Mouse (Mus musculus): ENCODE measurements around the gene Coro1b. TPM values are rescaled to one million over a fixed set of nuclear protein-coding genes. Genes with fewer than 3 reads are reported as not detected.
"Not testable (repeated sequence)": the region's sequence is repeated elsewhere in the genome, so short reads cannot be mapped to it uniquely, and the experiment has no call there.

Coro1b gene
- total RNA-seq, 1 experiment = 73.8 TPM

GRCm38 (mm10) chr19:4121097-4121805 is 27.2 kb upstream of the Coro1b start:
- Histone ChIP-seq H3K36me3 (ENCODE audit: control insufficient read depth, insufficient read depth, low read length, poor library complexity, severe bottlenecking) (no peaks in the 10 kb centered on the region; the same call in 1 of the 2 replicates), H3K4me3 (ENCODE audit: insufficient read depth in 1 of 2, low read depth in 1 of 2, low read length in 2 of 2, poor library complexity in 1 of 2, severe bottlenecking in 1 of 2) (peak overlapping the region; percentile 57 to 74), H3K9ac (ENCODE audit: insufficient read depth, low read depth, low read length, poor library complexity, severe bottlenecking) (peak overlapping the region; percentile 88), H3K27ac (ENCODE audit: insufficient read depth, low read depth, low read length, poor library complexity, severe bottlenecking) (peak overlapping the region; percentile 75), H3K4me1 (ENCODE audit: control insufficient read depth in 2 of 2, insufficient read depth in 2 of 2, low read length in 2 of 2, poor library complexity in 1 of 2) (peaks cover 0 to 4% of the 10 kb centered on the region in 2 experiments; a peak in 1 of 4 replicates), H3K9me3 (ENCODE audit: control insufficient read depth, insufficient read depth, low read depth, low read length) (no peaks in the 10 kb centered on the region)
- in situ Hi-C loops (cut with MboI; ENCODE audit: low sequenced_read_pairs in 2 of 2, unreplicated experiment in 2 of 2) = no loop called here
- TF ChIP-seq CHD2 (IDR thresholded peaks at IDR 0.05; ENCODE audit: low read depth, low read length) (no peak; the same call in 1 of the 2 replicates), ZC3H11A (IDR thresholded peaks at IDR 0.05; ENCODE audit: borderline replicate concordance, low read depth, low read length) (no peak), MAFK (IDR thresholded peaks at IDR 0.05; ENCODE audit: insufficient read depth, low read depth, low read length) (peak; percentile 83), HCFC1 (IDR thresholded peaks at IDR 0.05; ENCODE audit: borderline replicate concordance, insufficient read depth, low read length) (peak; percentile 86), ZNF384 (IDR thresholded peaks at IDR 0.05; ENCODE audit: low read depth, low read length) (no peak)
- DNase-seq (ENCODE audit: low read depth, low spot score) = peak; percentile 96

- H3K9ac ChIP-seq (ENCODE audit: insufficient read depth, low read depth, low read length, poor library complexity, severe bottlenecking); DNase-seq (ENCODE audit: low read depth, low spot score); H3K4me1 ChIP-seq (ENCODE audit: control insufficient read depth in 2 of 2, insufficient read depth in 2 of 2, low read length in 2 of 2, poor library complexity in 1 of 2); in situ Hi-C loops (cut with MboI; ENCODE audit: low sequenced_read_pairs in 2 of 2, unreplicated experiment in 2 of 2); H3K27ac ChIP-seq (ENCODE audit: insufficient read depth, low read depth, low read length, poor library complexity, severe bottlenecking); H3K36me3 ChIP-seq (ENCODE audit: control insufficient read depth, insufficient read depth, low read length, poor library complexity, severe bottlenecking); H3K9me3 ChIP-seq (ENCODE audit: control insufficient read depth, insufficient read depth, low read depth, low read length): not testable (repeated sequence)
- H3K4me3 ChIP-seq (ENCODE audit: insufficient read depth in 1 of 2, low read depth in 1 of 2, low read length in 2 of 2, poor library complexity in 1 of 2, severe bottlenecking in 1 of 2) = peak overlapping the region in 1 of 2 experiments; percentile 45; a peak in 1 of 4 replicates
These were observed 26.5 kb upstream of the Coro1b start for GRCm38 (mm10) chr19:4121896-4122295.

- Histone ChIP-seq H3K4me3 (ENCODE audit: insufficient read depth in 1 of 2, low read depth in 1 of 2, low read length in 2 of 2, poor library complexity in 1 of 2, severe bottlenecking in 1 of 2) (no peak overlapping the region), H3K4me1 (ENCODE audit: control insufficient read depth in 2 of 2, insufficient read depth in 2 of 2, low read length in 2 of 2, poor library complexity in 1 of 2) (peaks cover 0 to 7% of the 10 kb centered on the region in 2 experiments; a peak in 1 of 4 replicates), H3K9me3 (ENCODE audit: control insufficient read depth, insufficient read depth, low read depth, low read length) (no peaks in the 10 kb centered on the region), H3K36me3 (ENCODE audit: control insufficient read depth, insufficient read depth, low read length, poor library complexity, severe bottlenecking) (peaks cover 2% of the 10 kb centered on the region; the same call in 1 of the 2 replicates), H3K27ac (ENCODE audit: insufficient read depth, low read depth, low read length, poor library complexity, severe bottlenecking) (no peak overlapping the region), H3K9ac (ENCODE audit: insufficient read depth, low read depth, low read length, poor library complexity, severe bottlenecking) (no peak overlapping the region)
- no peak for TF ChIP-seq ZNF384 (IDR thresholded peaks at IDR 0.05; ENCODE audit: low read depth, low read length)
- TF ChIP-seq MAFK (IDR thresholded peaks at IDR 0.05; ENCODE audit: insufficient read depth, low read depth, low read length) = peak; percentile 79
- in situ Hi-C loops (cut with MboI; ENCODE audit: low sequenced_read_pairs in 2 of 2, unreplicated experiment in 2 of 2) = no loop called here
- no peak for DNase-seq (ENCODE audit: low read depth, low spot score)
These were observed 25.7 kb upstream of the Coro1b start for GRCm38 (mm10) chr19:4122411-4123370.

- in situ Hi-C loops (cut with MboI; ENCODE audit: low sequenced_read_pairs in 2 of 2, unreplicated experiment in 2 of 2) = no loop called here
- no peak overlapping the region for H3K4me3 ChIP-seq (ENCODE audit: insufficient read depth in 1 of 2, low read depth in 1 of 2, low read length in 2 of 2, poor library complexity in 1 of 2, severe bottlenecking in 1 of 2)
- peaks cover 9% of the 10 kb centered on the region; the same call in 1 of the 2 replicates for H3K36me3 ChIP-seq (ENCODE audit: control insufficient read depth, insufficient read depth, low read length, poor library complexity, severe bottlenecking)
- H3K4me1 ChIP-seq (ENCODE audit: control insufficient read depth in 2 of 2, insufficient read depth in 2 of 2, low read length in 2 of 2, poor library complexity in 1 of 2) = peaks cover 0 to 7% of the 10 kb centered on the region in 2 experiments; a peak in 1 of 4 replicates
- no peaks in the 10 kb centered on the region for H3K9me3 ChIP-seq (ENCODE audit: control insufficient read depth, insufficient read depth, low read depth, low read length)
- TF ChIP-seq ZNF384 (IDR thresholded peaks at IDR 0.05; ENCODE audit: low read depth, low read length) (no peak), HCFC1 (IDR thresholded peaks at IDR 0.05; ENCODE audit: borderline replicate concordance, insufficient read depth, low read length) (no peak), ZC3H11A (IDR thresholded peaks at IDR 0.05; ENCODE audit: borderline replicate concordance, low read depth, low read length) (no peak), CHD2 (IDR thresholded peaks at IDR 0.05; ENCODE audit: low read depth, low read length) (no peak), MAFK (IDR thresholded peaks at IDR 0.05; ENCODE audit: insufficient read depth, low read depth, low read length) (no peak)
- no peak overlapping the region for H3K27ac ChIP-seq (ENCODE audit: insufficient read depth, low read depth, low read length, poor library complexity, severe bottlenecking)
- DNase-seq (ENCODE audit: low read depth, low spot score) = no peak
- H3K9ac ChIP-seq (ENCODE audit: insufficient read depth, low read depth, low read length, poor library complexity, severe bottlenecking) = no peak overlapping the region
These were observed 24.0 kb upstream of the Coro1b start for GRCm38 (mm10) chr19:4124432-4124831.

- Histone ChIP-seq H3K9ac (ENCODE audit: insufficient read depth, low read depth, low read length, poor library complexity, severe bottlenecking) (peak overlapping the region; percentile 63), H3K4me3 (ENCODE audit: insufficient read depth in 1 of 2, low read depth in 1 of 2, low read length in 2 of 2, poor library complexity in 1 of 2, severe bottlenecking in 1 of 2) (peak overlapping the region in 1 of 2 experiments; percentile 34; a peak in 1 of 4 replicates)
- DNase-seq (ENCODE audit: low read depth, low spot score); H3K4me1 ChIP-seq (ENCODE audit: control insufficient read depth in 2 of 2, insufficient read depth in 2 of 2, low read length in 2 of 2, poor library complexity in 1 of 2); in situ Hi-C loops (cut with MboI; ENCODE audit: low sequenced_read_pairs in 2 of 2, unreplicated experiment in 2 of 2); H3K36me3 ChIP-seq (ENCODE audit: control insufficient read depth, insufficient read depth, low read length, poor library complexity, severe bottlenecking); H3K27ac ChIP-seq (ENCODE audit: insufficient read depth, low read depth, low read length, poor library complexity, severe bottlenecking); H3K9me3 ChIP-seq (ENCODE audit: control insufficient read depth, insufficient read depth, low read depth, low read length): not testable (repeated sequence)
These were observed 23.2 kb upstream of the Coro1b start for GRCm38 (mm10) chr19:4125268-4125667.
